Mouse (Mus musculus) limb, embryonic 11.5 days (tissue): Measurements from ENCODE around the gene Slco3a1. TPM values are rescaled to one million over a fixed set of nuclear protein-coding genes. Genes with fewer than 3 reads are reported as not detected.

Experiments used
- ATAC-seq: fragments of 200-750 bp; cut with Nextera tagmentation; 2 replicates; pipeline ENCODE4 v1.8.0; 2017; ENCODE audit warnings: low read depth; ENCODE audit not compliant: insufficient number of reproducible peaks, low FRiP score, low TSS enrichment
- DNase-seq: peaks from one replicate; pipeline ENCODE4 v3.0.0-alpha.2; 2015; ENCODE audit warnings: low spot score
- H3K27ac ChIP-seq: fragments of 300-500 bp; sonication (generic); replicated peaks from 2 replicates; pipeline ENCODE4 v1.5.1; 2014; ENCODE audit warnings: low read depth, mild to moderate bottlenecking, low read length
- H3K27me3 ChIP-seq: fragments of 300-500 bp; sonication (generic); 2 replicates; pipeline ENCODE4 v1.6.1; 2014; ENCODE audit warnings: mild to moderate bottlenecking, low read length, mixed read lengths; ENCODE audit not compliant: control insufficient read depth, insufficient read depth
- H3K36me3 ChIP-seq: fragments of 300-500 bp; sonication (generic); 2 replicates; pipeline ENCODE4 v1.6.1; 2014; ENCODE audit warnings: mild to moderate bottlenecking, low read length, moderate library complexity, mixed read lengths; ENCODE audit not compliant: control insufficient read depth, insufficient read depth
- H3K4me1 ChIP-seq: fragments of 300-500 bp; sonication (generic); 2 replicates; pipeline ENCODE4 v1.6.1; 2014; ENCODE audit warnings: low read length, mixed read lengths; ENCODE audit not compliant: control insufficient read depth, insufficient read depth
- H3K4me2 ChIP-seq: fragments of 300-500 bp; sonication (generic); 2 replicates; pipeline ENCODE4 v1.6.1; 2014; ENCODE audit warnings: low read depth, mild to moderate bottlenecking, moderate library complexity; ENCODE audit not compliant: severe bottlenecking
- H3K4me3 ChIP-seq: fragments of 300-500 bp; sonication (generic); 2 replicates; pipeline ENCODE4 v1.5.1; 2014; ENCODE audit warnings: low read depth, low read length
- H3K9ac ChIP-seq: fragments of 300-500 bp; sonication (generic); 2 replicates; pipeline ENCODE4 v1.6.1; 2014; ENCODE audit warnings: mild to moderate bottlenecking, low read length
- H3K9me3 ChIP-seq: fragments of 300-500 bp; sonication (generic); 2 replicates; pipeline ENCODE4 v1.6.1; 2016; ENCODE audit warnings: low read length; ENCODE audit not compliant: control insufficient read depth
- WGBS: fragments of 180-500 bp; shearing (Covaris S2); extraction: QIAGEN DNeasy Blood & Tissue Kit; methylation state at CpG from one replicate; pipeline ENCODE4 v1.1.7; 2014; 5-methylcytosine and 5-hydroxymethylcytosine counted together
- polyA plus RNA-seq: library from polyadenylated mRNA; unstranded; fragments of >200 nt; fragmentation: Nextera tagmentation; extraction: Ambion mirVana; gene quantifications from 2 replicates; pipeline ENCODE4 v1.2.1, GENCODE M21; 2014

The Slco3a1 gene
- polyA plus RNA-seq, 1 experiment from 2014 or later, result 4.8 TPM

DNA sequence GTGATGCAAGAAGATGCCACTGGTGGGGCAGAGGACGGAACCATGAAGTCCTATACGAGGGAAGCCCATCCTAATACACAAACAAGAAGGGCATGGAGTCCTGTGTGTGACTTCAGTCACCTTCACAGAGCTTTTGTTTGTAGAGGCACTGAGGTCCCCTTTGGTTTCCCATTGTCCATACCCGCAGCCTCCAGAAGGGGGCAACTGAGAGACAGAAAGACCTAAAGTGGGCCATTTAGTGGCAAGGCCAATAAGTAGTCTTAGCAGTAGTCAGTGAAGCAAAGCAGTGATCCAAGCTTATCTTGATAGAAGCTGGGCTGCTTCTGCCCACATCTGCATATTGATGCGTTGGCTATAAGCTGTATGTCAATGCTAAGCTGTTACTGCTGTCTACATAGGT, 184.9 kb downstream of the Slco3a1 start:
- 63% methylated on average over 4 of the region's 4 CpGs for WGBS
- Histone ChIP-seq H3K27ac (no peak overlapping the region), H3K36me3 (no peaks in the 10 kb centered on the region), H3K9me3 (no peaks in the 10 kb centered on the region), H3K9ac (no peak overlapping the region), H3K4me2 (no peak overlapping the region), H3K27me3 (0 out of 2 replicates have a peak, but pooled peaks cover 3% of the 10 kb centered on the region), H3K4me3 (no peak overlapping the region), H3K4me1 (peaks cover 10% of the 10 kb centered on the region; the same call in 1 of the 2 replicates)
- ATAC-seq, result no peak
- DNase-seq, result peak; percentile 61

DNA sequence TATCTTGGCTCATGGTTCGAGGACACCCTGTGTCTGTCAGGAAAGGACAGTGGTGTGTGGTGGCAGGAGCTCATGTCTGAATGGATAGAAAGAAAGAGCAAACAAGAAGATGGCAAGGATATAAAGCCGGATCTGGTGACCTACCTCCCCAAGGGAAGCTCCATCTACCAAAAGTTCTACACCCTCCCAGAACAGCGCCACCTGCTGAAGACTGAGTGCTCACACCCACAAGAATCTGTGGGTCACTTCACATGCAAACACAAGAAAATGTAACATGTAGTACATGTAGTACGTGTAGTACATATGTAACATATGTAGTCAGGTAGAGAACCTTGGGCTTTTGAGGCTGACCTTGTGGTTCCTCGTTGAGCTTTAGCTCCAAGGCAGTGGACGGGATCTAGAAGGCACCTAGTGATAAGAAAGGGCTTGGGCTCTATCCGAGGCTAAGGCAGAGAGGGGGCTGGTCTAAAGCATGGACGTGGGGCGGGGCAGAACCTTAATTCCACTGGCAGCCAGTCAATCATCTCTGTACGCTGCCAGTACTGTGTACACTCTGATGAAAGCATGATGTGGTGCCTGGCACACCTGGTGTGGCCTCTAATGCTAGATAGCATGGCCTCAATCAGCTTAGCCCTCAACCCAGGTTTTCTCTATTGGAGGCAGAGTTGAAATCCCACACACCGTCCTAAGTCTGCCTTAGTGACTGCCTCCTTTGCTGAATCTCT, 186.2 kb downstream of the Slco3a1 start:
- Histone ChIP-seq H3K27me3 (0 out of 2 replicates have a peak, but pooled peaks cover 3% of the 10 kb centered on the region), H3K4me3 (no peak overlapping the region), H3K9ac (no peak overlapping the region), H3K4me2 (no peak overlapping the region), H3K4me1 (peaks cover 10% of the 10 kb centered on the region; the same call in 1 of the 2 replicates), H3K36me3 (no peaks in the 10 kb centered on the region), H3K27ac (no peak overlapping the region), H3K9me3 (no peaks in the 10 kb centered on the region)
- 80% methylated on average over 11 of the region's 11 CpGs for WGBS
- ATAC-seq (no peak), DNase-seq (no peak)

DNA sequence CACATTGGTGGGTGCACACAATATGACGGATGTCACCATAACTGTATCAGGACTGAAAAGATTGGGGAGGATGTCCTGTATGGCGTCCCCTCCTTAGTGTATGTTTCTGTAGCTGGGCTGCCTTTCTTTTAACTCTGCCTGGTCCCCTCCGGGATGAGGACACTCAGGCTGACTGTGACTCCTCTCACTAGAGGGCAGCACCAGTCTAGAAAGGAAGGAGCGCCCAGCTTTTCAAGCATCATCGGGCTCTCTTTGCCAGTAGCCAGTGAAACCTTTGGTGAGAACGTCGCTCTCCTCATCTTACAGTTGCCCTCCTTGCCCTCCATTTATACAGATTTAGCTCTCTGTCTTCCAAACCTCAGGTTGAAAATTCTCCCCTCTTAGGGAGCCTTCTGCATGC, 187.2 kb downstream of the Slco3a1 start:
- Histone ChIP-seq H3K36me3 (no peaks in the 10 kb centered on the region), H3K9me3 (no peaks in the 10 kb centered on the region), H3K4me2 (no peak overlapping the region), H3K4me3 (no peak overlapping the region), H3K9ac (no peak overlapping the region), H3K27ac (no peak overlapping the region), H3K27me3 (0 out of 2 replicates have a peak, but pooled peaks cover 3% of the 10 kb centered on the region), H3K4me1 (peaks cover 5% of the 10 kb centered on the region; the same call in 1 of the 2 replicates)
- DNase-seq (peak; percentile 74), ATAC-seq (no peak)
- 39% methylated on average over 7 of the region's 7 CpGs for WGBS

DNA sequence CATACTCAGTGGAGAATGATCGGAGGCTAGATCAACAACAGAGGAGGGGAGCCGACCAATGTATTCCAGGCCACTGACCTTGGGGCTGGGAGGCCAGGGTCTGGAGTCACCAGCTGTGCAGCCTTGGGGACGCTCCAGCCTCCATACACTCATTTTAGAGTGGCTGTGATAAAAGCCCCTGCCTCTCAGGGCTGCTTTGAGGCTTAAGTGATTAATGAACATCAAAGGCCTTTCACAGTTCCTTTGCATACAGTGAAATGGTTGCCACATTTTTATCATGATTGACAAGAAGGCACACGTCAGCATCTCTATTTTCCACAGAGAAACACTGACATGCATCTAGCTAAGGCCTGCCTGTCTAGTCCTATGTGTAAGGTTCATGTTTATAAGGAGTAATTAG, 189.0 kb downstream of the Slco3a1 start:
- Histone ChIP-seq H3K9ac (no peak overlapping the region), H3K27me3 (0 out of 2 replicates have a peak, but pooled peaks cover 3% of the 10 kb centered on the region), H3K9me3 (no peaks in the 10 kb centered on the region), H3K4me1 (no peaks in the 10 kb centered on the region), H3K4me3 (no peak overlapping the region), H3K4me2 (no peak overlapping the region), H3K27ac (no peak overlapping the region), H3K36me3 (no peaks in the 10 kb centered on the region)
- WGBS, result 20% methylated on average over 4 of the region's 4 CpGs
- ATAC-seq (no peak), DNase-seq (no peak)

DNA sequence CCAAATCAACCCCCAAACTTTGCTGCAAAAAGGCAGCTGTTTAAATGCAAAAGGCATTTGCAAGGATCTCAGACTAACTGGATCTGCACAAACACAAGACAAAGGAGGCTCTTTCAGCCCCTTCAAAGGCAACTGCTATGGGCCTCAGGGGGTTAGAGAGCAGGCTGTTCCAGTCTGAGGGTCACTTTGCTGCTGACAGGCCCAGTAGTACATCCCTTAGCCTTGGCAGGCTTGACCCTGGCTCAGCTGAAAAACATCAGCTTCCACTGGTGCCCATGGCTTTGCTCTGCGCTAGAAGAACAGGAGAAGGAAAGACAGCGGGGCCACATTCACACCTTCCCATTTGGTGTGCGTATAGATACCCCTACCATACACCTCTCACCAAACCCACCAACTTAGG, 189.6 kb downstream of the Slco3a1 start:
- 76% methylated on average over 3 of the region's 3 CpGs for WGBS
- H3K4me2 ChIP-seq, result no peak overlapping the region
- ATAC-seq (no peak), DNase-seq (no peak)
- 0 out of 2 replicates have a peak, but pooled peaks cover 3% of the 10 kb centered on the region for H3K27me3 ChIP-seq
- no peaks in the 10 kb centered on the region for H3K4me1 ChIP-seq
- H3K9ac ChIP-seq, result no peak overlapping the region
- H3K4me3 ChIP-seq, result no peak overlapping the region
- H3K9me3 ChIP-seq, result no peaks in the 10 kb centered on the region
- H3K36me3 ChIP-seq, result no peaks in the 10 kb centered on the region
- H3K27ac ChIP-seq, result no peak overlapping the region

DNA sequence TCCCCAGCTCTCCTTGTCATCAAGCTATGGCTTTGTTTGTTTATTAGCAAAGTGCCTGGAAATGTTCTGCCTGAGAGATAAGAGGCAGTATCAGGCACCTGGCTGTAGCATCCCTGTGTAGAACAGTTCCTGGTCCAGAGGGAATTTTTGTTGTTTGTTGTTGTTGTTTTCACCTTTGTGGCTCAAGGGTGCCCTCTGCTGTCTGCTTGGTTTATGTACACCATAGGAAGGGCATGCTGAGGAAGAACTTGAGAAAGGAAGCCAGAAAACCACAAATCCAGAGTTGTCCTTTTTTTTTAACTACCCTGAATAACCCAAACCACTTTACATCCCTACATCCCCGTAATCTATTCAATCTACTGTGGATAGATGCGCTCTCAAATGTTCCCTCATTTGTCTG, 191.1 kb downstream of the Slco3a1 start:
- Histone ChIP-seq H3K27me3 (no peaks in the 10 kb centered on the region), H3K36me3 (no peaks in the 10 kb centered on the region)
- 84% methylated on average over 2 of the region's 2 CpGs for WGBS

DNA sequence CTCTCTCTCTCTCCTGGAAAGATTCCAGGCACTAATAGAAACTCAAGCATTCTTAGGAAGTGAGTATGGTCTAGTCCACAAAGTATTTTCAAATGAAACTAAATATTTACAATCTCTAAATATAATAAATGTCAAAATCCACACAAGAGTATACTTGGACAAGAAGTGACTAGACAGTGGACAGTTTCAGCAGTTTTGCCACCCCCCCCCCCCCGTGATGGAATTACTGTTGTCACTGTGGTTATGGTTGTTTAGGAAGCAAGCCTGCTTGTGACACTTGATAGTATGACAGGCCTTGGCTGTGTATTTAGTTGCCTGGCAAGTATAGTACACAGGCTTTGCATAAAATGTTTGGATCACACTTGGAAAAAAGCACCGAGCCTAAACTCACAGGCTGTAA, 192.9 kb downstream of the Slco3a1 start:
- Histone ChIP-seq H3K9ac (no peak overlapping the region), H3K9me3 (no peaks in the 10 kb centered on the region), H3K27ac (no peak overlapping the region), H3K4me3 (no peak overlapping the region), H3K27me3 (no peaks in the 10 kb centered on the region), H3K4me1 (no peaks in the 10 kb centered on the region), H3K4me2 (no peak overlapping the region), H3K36me3 (no peaks in the 10 kb centered on the region)
- DNase-seq (no peak), ATAC-seq (no peak)
- 87% methylated on average over 2 of the region's 2 CpGs for WGBS

More for the DNA sequence above, 191.1 kb downstream of the Slco3a1 start:
- H3K27ac ChIP-seq, result no peak overlapping the region
- H3K4me3 ChIP-seq, result no peak overlapping the region
- ATAC-seq, result no peak
- no peaks in the 10 kb centered on the region for H3K4me1 ChIP-seq
- H3K9ac ChIP-seq, result no peak overlapping the region
- no peak overlapping the region for H3K4me2 ChIP-seq
- DNase-seq, result peak; percentile 70
- H3K9me3 ChIP-seq, result no peaks in the 10 kb centered on the region

DNA sequence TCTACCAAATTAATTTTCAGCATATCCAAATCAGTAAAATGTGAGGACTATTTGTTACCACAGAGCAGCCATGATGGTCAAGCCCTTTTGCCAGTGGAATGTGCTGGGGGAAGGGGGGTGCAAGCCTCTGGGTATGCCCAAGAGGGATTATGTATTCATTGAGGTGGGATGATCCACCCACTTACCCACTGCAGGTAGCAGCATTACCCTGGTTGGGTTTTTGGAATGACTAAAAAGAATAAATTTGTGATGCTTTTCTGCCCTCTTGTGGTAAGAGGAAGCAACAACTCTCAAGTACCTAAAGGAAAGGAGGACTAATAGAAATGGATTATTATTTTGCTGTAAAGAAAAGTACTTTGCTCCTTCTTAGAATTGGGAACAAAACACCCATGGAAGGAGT, 197.6 kb downstream of the Slco3a1 start:
- H3K9me3 ChIP-seq, result no peaks in the 10 kb centered on the region
- H3K9ac ChIP-seq, result no peak overlapping the region
- no peak overlapping the region for H3K4me2 ChIP-seq
- H3K36me3 ChIP-seq, result no peaks in the 10 kb centered on the region
- H3K27me3 ChIP-seq, result no peaks in the 10 kb centered on the region
- H3K27ac ChIP-seq, result no peak overlapping the region
- ATAC-seq (no peak), DNase-seq (no peak)
- H3K4me3 ChIP-seq, result no peak overlapping the region
- peaks cover 15% of the 10 kb centered on the region for H3K4me1 ChIP-seq
